Mouse (Mus musculus) heart, adult 2 months (tissue): ENCODE data around the gene Gpr3.

Source experiments
- CTCF ChIP-seq: fragments of 200-600 bp; IDR thresholded peaks from 2 replicates; pipeline ENCODE4 v1.8.1; 2022; ENCODE audit warnings: antibody characterized with exemption, mild to moderate bottlenecking, moderate library complexity
- POLR2A ChIP-seq: fragments of 200-500 bp; IDR thresholded peaks from 2 replicates; pipeline ENCODE4 v1.6.1; 2011; ENCODE audit warnings: mild to moderate bottlenecking, low read depth, low read length, control low read depth; ENCODE audit not compliant: insufficient read depth

GRCm38 (mm10) chr4:133178305-133178704, 34.0 kb downstream of the Gpr3 start:
- TF ChIP-seq POLR2A (no peak), CTCF (no peak)
